Mouse (Mus musculus): Measurements from ENCODE around the gene Eci2.

- TF ChIP-seq POLR2A (IDR thresholded peaks at IDR 0.05; ENCODE audit: low read depth, low read length) (no peak), CTCF (IDR thresholded peaks at IDR 0.05; ENCODE audit: extremely low read depth, insufficient read depth, insufficient read length, insufficient replicate concordance) (no peak)
These were observed 39.1 kb upstream of the Eci2 start for GRCm38 (mm10) chr13:35066033-35066432.
